Mouse (Mus musculus) gastrocnemius, postnatal 14 days (tissue): Measurements from ENCODE around the gene Neurod4. TPM values are rescaled to one million over a fixed set of nuclear protein-coding genes. Genes with fewer than 3 reads are reported as not detected.

Experiments
- DNase-seq: peaks from one replicate; pipeline ENCODE4 v3.0.0; 2021; ENCODE audit warnings: mixed read lengths
- intact Hi-C: fragments of 180-260 bp; cut with DNase I; formaldehyde crosslinking; loops from one replicate; pipeline ENCODE4 v1.15.1; 2025; ENCODE audit warnings: low total_unique reads
- total RNA-seq, 2 experiments: library from RNA; stranded (reverse); gene quantifications; 2 replicates each; pipeline ENCODE4 v1.2.3; 2021

Gene Neurod4
- total RNA-seq, 2 experiments from 2014 or later, result not detected

GRCm38 (mm10) chr10:130244271-130244670 lies 35.8 kb downstream of the Neurod4 start:
- DNase-seq, result no peak
- intact Hi-C loops, result no loop called here

- intact Hi-C loops, result no loop called here
- DNase-seq, result no peak
These were observed 41.5 kb downstream of the Neurod4 start for GRCm38 (mm10) chr10:130238318-130239209.

GRCm38 (mm10) chr10:130234576-130234975 lies 45.5 kb downstream of the Neurod4 start:
- no peak for DNase-seq
- intact Hi-C loops, result no loop called here

- intact Hi-C loops, result no loop called here
- DNase-seq, result no peak
These were observed 47.9 kb downstream of the Neurod4 start for GRCm38 (mm10) chr10:130232117-130232516.

DNA sequence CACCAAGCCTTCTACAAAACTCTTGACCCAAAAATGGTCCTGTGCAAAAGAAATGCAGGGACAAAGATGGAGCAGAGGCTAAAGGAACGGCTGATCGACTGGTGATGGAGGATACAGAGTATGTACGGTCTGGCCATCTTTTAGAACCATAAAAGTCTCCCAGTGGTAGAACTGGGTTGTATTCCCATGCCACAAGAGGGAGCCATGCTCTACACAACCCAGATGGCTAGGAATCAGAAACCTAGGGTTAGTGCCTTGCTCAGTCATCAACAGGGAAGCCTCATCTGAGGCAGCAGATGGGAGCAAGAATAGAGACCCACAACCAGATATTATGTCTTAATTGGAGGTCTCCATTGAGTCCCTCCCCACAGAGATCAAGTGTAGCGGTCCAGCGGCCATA lies 50.5 kb downstream of the Neurod4 start:
- DNase-seq, result no peak
- intact Hi-C loops, result loop anchor here (2.0 kb wide), 1 partner anchor 69 kb away; no protein-coding TSS in a partner anchor

DNA sequence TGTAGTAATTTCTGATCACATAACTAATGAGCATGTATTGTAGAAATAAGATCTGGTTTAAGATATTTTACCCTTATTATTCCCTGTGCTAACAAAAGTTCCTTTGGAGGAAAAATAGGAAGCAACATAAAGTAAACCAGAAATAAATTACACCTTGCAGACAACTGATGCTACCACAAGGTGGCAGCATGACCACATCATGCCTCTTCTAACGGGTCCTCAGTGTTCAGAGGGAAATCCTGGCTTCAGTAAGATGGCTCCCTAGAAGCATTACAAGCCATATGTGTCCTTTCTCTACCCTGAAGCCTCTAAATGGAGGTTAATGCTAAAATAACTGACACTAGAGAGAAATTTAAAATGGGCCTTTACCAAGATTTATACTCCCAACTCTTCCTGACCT lies 51.8 kb downstream of the Neurod4 start:
- intact Hi-C loops, result loop anchor here (2.0 kb wide), 1 partner anchor 71 kb away; no protein-coding TSS in a partner anchor
- DNase-seq, result peak; percentile 13

DNA sequence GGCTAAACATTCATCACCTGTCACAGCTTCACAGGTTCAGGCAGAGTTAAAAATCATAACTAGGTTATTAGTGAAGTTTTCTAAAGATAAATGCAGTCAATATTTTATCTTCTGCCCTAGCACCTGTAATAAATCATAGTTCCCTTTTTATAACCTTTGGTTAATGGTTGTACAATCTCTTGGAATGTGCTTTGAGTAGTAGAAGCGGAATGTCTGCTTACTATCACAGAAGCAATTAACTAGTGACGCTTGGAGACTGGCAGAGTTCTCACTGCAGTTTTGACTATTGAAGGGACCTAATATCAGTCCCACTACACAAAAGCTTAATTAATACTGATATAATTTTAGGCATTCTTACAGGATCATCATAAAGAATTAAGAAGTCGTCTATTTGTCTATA lies 55.0 kb downstream of the Neurod4 start:
- no peak for DNase-seq
- intact Hi-C loops, result no loop called here

Other genes with a start within 250 kb of the Neurod4 start
- gene Olfr821, start 249.9 kb downstream of the Neurod4 start, total RNA-seq, result not detected
- not detected for gene Olfr822, start 209.0 kb downstream of the Neurod4 start, total RNA-seq
- not detected for gene Olfr823, start 164.9 kb downstream of the Neurod4 start, total RNA-seq
- not detected for gene Olfr824, start 150.2 kb downstream of the Neurod4 start, total RNA-seq
- gene Olfr825, start 113.5 kb downstream of the Neurod4 start, total RNA-seq, result not detected
- not detected for gene Olfr826, start 96.1 kb downstream of the Neurod4 start, total RNA-seq
- not detected for gene Olfr827, start 65.8 kb downstream of the Neurod4 start, total RNA-seq
- gene Tespa1, start 42.6 kb upstream of the Neurod4 start, total RNA-seq, result under 1 TPM; 0.53 to 0.55 TPM
- not detected for gene Vmn2r84, start 114.1 kb upstream of the Neurod4 start, total RNA-seq
- gene Vmn2r85, start 149.5 kb upstream of the Neurod4 start, total RNA-seq, result not detected
- not detected for gene Vmn2r86, start 175.8 kb upstream of the Neurod4 start, total RNA-seq
- not detected for gene Vmn2r87, start 217.2 kb upstream of the Neurod4 start, total RNA-seq